Mouse (Mus musculus): ENCODE results near the gene Gtdc1.

DNA sequence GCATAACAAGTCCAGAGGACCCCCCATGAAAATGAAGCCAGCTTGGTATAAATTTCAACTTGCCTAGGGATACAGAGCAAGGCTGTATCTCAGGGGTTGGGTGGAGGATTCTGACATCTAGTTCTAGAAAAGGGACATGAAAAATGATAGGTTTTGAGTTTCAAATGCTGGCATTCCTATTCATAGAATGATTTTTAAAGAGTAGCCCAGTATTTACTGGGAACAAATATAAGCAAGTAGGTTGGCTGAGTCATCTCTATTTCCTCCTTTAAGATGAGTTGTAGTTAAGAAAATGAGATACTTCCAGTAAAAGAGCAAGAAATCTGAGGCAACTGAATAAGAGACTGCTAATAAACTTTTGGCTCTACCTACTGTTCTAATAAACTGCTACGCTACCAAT lies 190.8 kb downstream of the Gtdc1 start:
- TF ChIP-seq POLR2A (IDR thresholded peaks at IDR 0.05; ENCODE audit: insufficient read depth, low read depth, low read length), result no peak
- no peak for TF ChIP-seq CTCF (IDR thresholded peaks at IDR 0.05)
- no peak for TF ChIP-seq EP300 (IDR thresholded peaks at IDR 0.05; ENCODE audit: insufficient read depth, low read depth, low read length)
